Mouse (Mus musculus) myocyte (in vitro differentiated cells): ENCODE data around the gene Hs6st2.

Experiments
- MAX ChIP-seq: IDR thresholded peaks from one replicate; pipeline ENCODE4 v1.6.1; 2011; ENCODE audit warnings: low read depth, mild to moderate bottlenecking, control low read depth
- MYOG ChIP-seq, 3 experiments: IDR thresholded peaks; one replicate each; pipeline ENCODE4 v1.6.1; 2011; ENCODE audit warnings: control low read depth in 2 of 3, low read depth in 2 of 3, mild to moderate bottlenecking in 2 of 3; ENCODE audit not compliant: insufficient read length in 2 of 3, control insufficient read depth in 1 of 3, insufficient read depth in 1 of 3
- POLR2A ChIP-seq: IDR thresholded peaks from one replicate; pipeline ENCODE4 v1.6.1; 2011; ENCODE audit warnings: low read depth, mild to moderate bottlenecking, control low read depth, moderate library complexity; ENCODE audit not compliant: insufficient read length
- POLR2AphosphoS2 ChIP-seq: IDR thresholded peaks from one replicate; pipeline ENCODE4 v1.6.1; 2011; ENCODE audit warnings: low read depth, control low read depth; ENCODE audit not compliant: insufficient read length
- TCF3 ChIP-seq: IDR thresholded peaks from one replicate; pipeline ENCODE4 v1.6.1; 2011; ENCODE audit warnings: low read depth, control low read depth; ENCODE audit not compliant: insufficient read length

GRCm38 (mm10) chrX:51658236-51658635 lies 23.4 kb downstream of the Hs6st2 start:
- TF ChIP-seq POLR2A (no peak), MAX (no peak), POLR2AphosphoS2 (no peak), MYOG (IDR thresholded peaks at IDR 0.05; ENCODE audit: control insufficient read depth in 1 of 3, insufficient read depth in 1 of 3, insufficient read length in 2 of 3, low read depth in 2 of 3) (no peak), TCF3 (no peak)
